Mouse (Mus musculus) forebrain, embryonic 16.5 days (tissue): Measurements from ENCODE around the gene Slc2a9. TPM values are rescaled to one million over a fixed set of nuclear protein-coding genes. Genes with fewer than 3 reads are reported as not detected.

Experiments used
- polyA plus RNA-seq: library from polyadenylated mRNA; unstranded; fragments of >200 nt; fragmentation: Nextera tagmentation; extraction: Ambion mirVana; gene quantifications from 2 replicates; pipeline ENCODE4 v1.2.1, GENCODE M21; 2015

Gene Slc2a9
- polyA plus RNA-seq, 1 experiment from 2014 or later, result 0.35 TPM

Other genes starting within 250 kb of the Slc2a9 start
- gene Tmem128, start 243.0 kb downstream of the Slc2a9 start, polyA plus RNA-seq, result 88.5 and 94.4 TPM in 2 replicates
- not detected in 2 replicates for gene Otop1, start 227.2 kb downstream of the Slc2a9 start, polyA plus RNA-seq
- gene Drd5, start 183.8 kb downstream of the Slc2a9 start, polyA plus RNA-seq, result 0.27 and 0.34 TPM in 2 replicates
- gene Wdr1, start 60.1 kb upstream of the Slc2a9 start, polyA plus RNA-seq, result 190 and 193 TPM in 2 replicates
- gene Zfp518b, start 181.7 kb upstream of the Slc2a9 start, polyA plus RNA-seq, result 44.5 and 52.3 TPM in 2 replicates